Mouse (Mus musculus): ENCODE measurements around the gene Mcm10. TPM values are rescaled to one million over a fixed set of nuclear protein-coding genes. Genes with fewer than 3 reads are reported as not detected.

The Mcm10 gene
- polyA plus RNA-seq, 1 experiment, result not detected

- Histone ChIP-seq H3K27ac (ENCODE audit: insufficient read depth, low read depth, low read length) (no peak overlapping the region), H3K4me3 (ENCODE audit: insufficient read depth, low read depth, low read length) (no peak overlapping the region), H3K4me1 (ENCODE audit: control insufficient read depth, insufficient read depth, low read length) (peaks cover 15% of the 10 kb centered on the region)
- TF ChIP-seq CTCF (IDR thresholded peaks at IDR 0.05; ENCODE audit: insufficient read depth, low read depth, low read length) (no peak), POLR2A (IDR thresholded peaks at IDR 0.05; ENCODE audit: insufficient read depth, low read depth, low read length) (no peak)
- WGBS, result 84% methylated on average over 2 of the region's 2 CpGs
Observed at GRCm38 (mm10) chr2:5023275-5023674, 10.7 kb upstream of the Mcm10 start.

DNA sequence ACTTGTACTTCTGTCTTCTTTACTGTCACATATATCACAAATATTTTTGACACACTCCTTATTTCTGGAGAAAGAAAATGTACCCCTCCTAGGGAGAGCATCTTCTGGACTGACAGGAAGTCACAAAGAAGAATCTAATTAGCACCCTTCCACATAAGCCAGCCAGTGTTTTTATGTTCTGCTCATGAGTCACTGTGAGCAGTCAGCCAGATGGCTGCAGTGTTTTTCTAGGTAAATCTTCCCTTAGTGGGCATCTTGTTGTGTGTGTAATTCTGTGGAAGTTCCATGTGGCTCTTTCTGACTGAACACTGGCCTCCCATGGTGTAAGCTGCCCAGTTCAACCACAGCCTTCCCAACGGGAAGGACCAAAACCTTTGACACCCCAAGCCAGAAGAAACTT, 7.1 kb upstream of the Mcm10 start:
- H3K27ac ChIP-seq (ENCODE audit: insufficient read depth, low read depth, low read length), result peak overlapping the region; percentile 89
- TF ChIP-seq POLR2A (IDR thresholded peaks at IDR 0.05; ENCODE audit: insufficient read depth, low read depth, low read length) (no peak), CTCF (IDR thresholded peaks at IDR 0.05; ENCODE audit: insufficient read depth, low read depth, low read length) (no peak)
- 25% methylated on average over 1 of the region's 1 CpGs for WGBS
- no peak overlapping the region for H3K4me3 ChIP-seq (ENCODE audit: insufficient read depth, low read depth, low read length)
- H3K4me1 ChIP-seq (ENCODE audit: control insufficient read depth, insufficient read depth, low read length), result peaks cover 12% of the 10 kb centered on the region

DNA sequence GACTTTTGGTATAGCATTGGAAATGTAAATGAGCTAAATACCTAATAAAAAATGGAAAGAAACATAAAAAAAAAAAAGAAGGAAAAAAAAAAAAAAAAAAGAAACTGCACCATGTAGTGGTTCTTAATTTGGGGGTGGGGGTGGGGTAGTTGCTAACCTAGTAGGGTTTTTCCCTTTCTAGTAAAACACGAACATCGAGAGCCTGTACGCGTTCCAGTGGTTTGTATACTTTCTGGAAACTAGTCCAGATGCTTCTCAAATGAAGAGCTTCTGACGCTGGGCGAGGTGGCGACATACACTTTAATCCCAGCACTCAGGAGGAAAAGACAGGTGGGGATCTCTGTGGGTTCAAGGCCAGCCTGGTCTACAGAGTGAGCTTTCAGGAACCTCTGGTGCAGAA, 4.3 kb upstream of the Mcm10 start:
- 92% methylated on average over 7 of the region's 7 CpGs for WGBS
- H3K4me3 ChIP-seq (ENCODE audit: insufficient read depth, low read depth, low read length), result no peak overlapping the region
- no peak for TF ChIP-seq POLR2A (IDR thresholded peaks at IDR 0.05; ENCODE audit: insufficient read depth, low read depth, low read length)
- peaks cover 11% of the 10 kb centered on the region for H3K4me1 ChIP-seq (ENCODE audit: control insufficient read depth, insufficient read depth, low read length)
- no peak overlapping the region for H3K27ac ChIP-seq (ENCODE audit: insufficient read depth, low read depth, low read length)

- peaks cover 6% of the 10 kb centered on the region; the same call in 1 of the 2 replicates for H3K4me1 ChIP-seq (ENCODE audit: control insufficient read depth, insufficient read depth, low read length)
- 83% methylated on average over 6 of the region's 6 CpGs for WGBS
- H3K4me3 ChIP-seq (ENCODE audit: insufficient read depth, low read depth, low read length), result no peak overlapping the region
- no peak overlapping the region for H3K27ac ChIP-seq (ENCODE audit: insufficient read depth, low read depth, low read length)
- TF ChIP-seq CTCF (IDR thresholded peaks at IDR 0.05; ENCODE audit: insufficient read depth, low read depth, low read length) (no peak), POLR2A (IDR thresholded peaks at IDR 0.05; ENCODE audit: insufficient read depth, low read depth, low read length) (no peak)
Observed at GRCm38 (mm10) chr2:5015527-5015926, 2.9 kb upstream of the Mcm10 start.

- no peak overlapping the region for H3K4me3 ChIP-seq (ENCODE audit: insufficient read depth, low read depth, low read length)
- no peak overlapping the region for H3K27ac ChIP-seq (ENCODE audit: insufficient read depth, low read depth, low read length)
- TF ChIP-seq CTCF (IDR thresholded peaks at IDR 0.05; ENCODE audit: insufficient read depth, low read depth, low read length) (no peak), POLR2A (IDR thresholded peaks at IDR 0.05; ENCODE audit: insufficient read depth, low read depth, low read length) (no peak)
- WGBS, result 79% methylated on average over 7 of the region's 7 CpGs
- peaks cover 2% of the 10 kb centered on the region; the same call in 1 of the 2 replicates for H3K4me1 ChIP-seq (ENCODE audit: control insufficient read depth, insufficient read depth, low read length)
Observed at GRCm38 (mm10) chr2:5014616-5015015, 2.0 kb upstream of the Mcm10 start.

GRCm38 (mm10) chr2:5011898-5012490, 597 bp downstream of the Mcm10 start:
- TF ChIP-seq CTCF (IDR thresholded peaks at IDR 0.05; ENCODE audit: insufficient read depth, low read depth, low read length), result no peak
- no peak for TF ChIP-seq POLR2A (IDR thresholded peaks at IDR 0.05; ENCODE audit: insufficient read depth, low read depth, low read length)
- Histone ChIP-seq H3K4me1 (ENCODE audit: control insufficient read depth, insufficient read depth, low read length) (peaks cover under 1% of the 10 kb centered on the region; the same call in 1 of the 2 replicates), H3K4me3 (ENCODE audit: insufficient read depth, low read depth, low read length) (peak overlapping the region; percentile 71), H3K27ac (ENCODE audit: insufficient read depth, low read depth, low read length) (no peak overlapping the region)
- 11% methylated on average over 8 of the region's 8 CpGs for WGBS

GRCm38 (mm10) chr2:5007107-5007506, 5.5 kb downstream of the Mcm10 start:
- 36% methylated on average over 4 of the region's 4 CpGs for WGBS
- Histone ChIP-seq H3K4me1 (ENCODE audit: control insufficient read depth, insufficient read depth, low read length) (0 out of 2 replicates have a peak, but pooled peaks cover 3% of the 10 kb centered on the region), H3K4me3 (ENCODE audit: insufficient read depth, low read depth, low read length) (no peak overlapping the region), H3K27ac (ENCODE audit: insufficient read depth, low read depth, low read length) (no peak overlapping the region)
- TF ChIP-seq CTCF (IDR thresholded peaks at IDR 0.05; ENCODE audit: insufficient read depth, low read depth, low read length) (no peak), POLR2A (IDR thresholded peaks at IDR 0.05; ENCODE audit: insufficient read depth, low read depth, low read length) (no peak)

GRCm38 (mm10) chr2:5001266-5001665, 11.3 kb downstream of the Mcm10 start:
- no peak overlapping the region for H3K4me3 ChIP-seq (ENCODE audit: insufficient read depth, low read depth, low read length)
- no peak for TF ChIP-seq CTCF (IDR thresholded peaks at IDR 0.05; ENCODE audit: insufficient read depth, low read depth, low read length)
- no peak for TF ChIP-seq POLR2A (IDR thresholded peaks at IDR 0.05; ENCODE audit: insufficient read depth, low read depth, low read length)
- H3K4me1 ChIP-seq (ENCODE audit: control insufficient read depth, insufficient read depth, low read length), result no peaks in the 10 kb centered on the region
- H3K27ac ChIP-seq (ENCODE audit: insufficient read depth, low read depth, low read length), result no peak overlapping the region
- WGBS, result 94% methylated on average over 6 of the region's 6 CpGs

GRCm38 (mm10) chr2:4998905-4999304, 13.7 kb downstream of the Mcm10 start:
- Histone ChIP-seq H3K27ac (ENCODE audit: insufficient read depth, low read depth, low read length) (no peak overlapping the region), H3K4me3 (ENCODE audit: insufficient read depth, low read depth, low read length) (no peak overlapping the region), H3K4me1 (ENCODE audit: control insufficient read depth, insufficient read depth, low read length) (no peaks in the 10 kb centered on the region)
- 76% methylated on average over 3 of the region's 3 CpGs for WGBS
- TF ChIP-seq CTCF (IDR thresholded peaks at IDR 0.05; ENCODE audit: insufficient read depth, low read depth, low read length) (no peak), POLR2A (IDR thresholded peaks at IDR 0.05; ENCODE audit: insufficient read depth, low read depth, low read length) (no peak)

DNA sequence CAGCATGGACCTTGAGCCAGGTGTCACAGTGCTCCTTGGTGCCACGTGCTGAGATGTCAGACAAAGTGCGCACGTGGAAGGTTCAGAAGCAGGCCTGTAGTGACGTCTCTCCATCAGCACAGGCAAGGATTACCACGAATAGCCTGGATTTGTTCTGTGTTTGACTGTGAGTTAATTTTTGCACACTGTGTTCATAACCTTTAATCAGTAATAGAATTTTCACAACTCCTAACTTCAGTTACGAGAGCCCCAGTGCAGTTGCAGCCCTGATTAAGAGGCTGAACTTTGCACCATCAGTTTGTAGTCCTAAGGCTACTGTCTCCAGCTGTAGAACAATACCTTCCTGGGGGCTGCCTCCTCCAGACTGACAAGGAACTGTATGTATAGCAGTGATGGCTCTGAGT, 16.2 kb downstream of the Mcm10 start:
- Histone ChIP-seq H3K4me1 (ENCODE audit: control insufficient read depth, insufficient read depth, low read length) (no peaks in the 10 kb centered on the region), H3K4me3 (ENCODE audit: insufficient read depth, low read depth, low read length) (no peak overlapping the region), H3K27ac (ENCODE audit: insufficient read depth, low read depth, low read length) (no peak overlapping the region)
- WGBS, result 93% methylated on average over 6 of the region's 6 CpGs
- TF ChIP-seq CTCF (IDR thresholded peaks at IDR 0.05; ENCODE audit: insufficient read depth, low read depth, low read length) (no peak), POLR2A (IDR thresholded peaks at IDR 0.05; ENCODE audit: insufficient read depth, low read depth, low read length) (no peak)
